8 mouse cellular contexts compared by ENCODE assay signal in the genomic region with DNA sequence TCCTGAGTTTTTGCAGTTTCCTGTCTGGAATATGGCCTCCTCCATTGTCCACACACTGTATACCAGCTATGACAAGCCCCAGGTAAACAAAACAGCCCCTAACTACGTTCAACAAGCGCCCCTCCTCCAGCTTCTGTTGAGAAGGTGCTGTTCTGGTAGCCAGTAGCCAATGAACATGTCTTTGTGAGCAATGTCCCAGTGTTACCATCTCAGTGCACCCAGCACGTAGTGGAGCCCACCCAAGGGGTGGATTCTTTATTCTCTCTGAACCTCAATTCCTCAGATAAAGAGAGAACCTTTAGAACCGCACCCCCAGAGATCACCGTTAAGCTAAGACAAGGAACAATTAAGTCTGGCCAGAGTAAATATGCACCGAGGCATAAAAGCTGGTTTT. TPM values are rescaled to one million over a fixed set of nuclear protein-coding genes. Genes with fewer than 3 reads are reported as not detected.
DNase-seq lines count a peak whose midpoint lies in the region; ATAC-seq and TF ChIP-seq lines count a peak whose summit lies in the region.

No protein-coding gene starts in this region.

- H3K36me3 ChIP-seq in lung, embryonic 14.5 days (ENCODE audit: insufficient read depth), result peaks cover 3% of the 10 kb centered on the region; the same call in 1 of the 2 replicates
- peaks cover 4% of the 10 kb centered on the region; the same call in 1 of the 2 replicates for H3K36me3 ChIP-seq in hindbrain, embryonic 14.5 days (replicated peaks; ENCODE audit: control insufficient read depth, insufficient read depth)
- no peaks in the 10 kb centered on the region for H3K36me3 ChIP-seq in macrophage (ENCODE audit: inconsistent target)

- no peaks in the 10 kb centered on the region for H3K27me3 ChIP-seq in lung, embryonic 14.5 days (ENCODE audit: insufficient read depth, low read length)
- H3K27me3 ChIP-seq in hindbrain, embryonic 14.5 days (ENCODE audit: control insufficient read depth, insufficient read depth, low read length), result no peaks in the 10 kb centered on the region

- peak; percentile 54 for DNase-seq in lung, embryonic 14.5 days
- no peak for DNase-seq in lung, adult 18-20 months
- peak; percentile 35 for DNase-seq in embryo, embryonic 9.5 days (ENCODE audit: extremely low spot score)
- peak; percentile 58 for DNase-seq in hindbrain, embryonic 14.5 days (ENCODE audit: low spot score)
- DNase-seq in adrenal gland, postnatal 10 days, result no peak
- DNase-seq in thymus, postnatal 36 days, result no peak
- DNase-seq in frontal cortex, postnatal 10 days (ENCODE audit: low spot score in 2 of 2), result no peak

- H3K9ac ChIP-seq in lung, embryonic 14.5 days, result peak overlapping the region; percentile 77
- H3K9ac ChIP-seq in hindbrain, embryonic 14.5 days, result peak overlapping the region; percentile 79

- peak overlapping the region; percentile 82 for H3K4me2 ChIP-seq in lung, embryonic 14.5 days
- H3K4me2 ChIP-seq in hindbrain, embryonic 14.5 days (replicated peaks), result peak overlapping the region; percentile 69

- peak overlapping the region; percentile 80 for H3K4me3 ChIP-seq in lung, embryonic 14.5 days (ENCODE audit: low read depth, low read length)
- H3K4me3 ChIP-seq in hindbrain, embryonic 14.5 days (replicated peaks; ENCODE audit: low read length), result peak overlapping the region; percentile 71
- H3K4me3 ChIP-seq in macrophage (ENCODE audit: inconsistent target), result peak overlapping the region; percentile 86

- WGBS in lung, embryonic 14.5 days, result 2% methylated on average over 6 of the region's 6 CpGs
- WGBS in hindbrain, embryonic 14.5 days, result 2% methylated on average over 6 of the region's 6 CpGs
- 25% methylated on average over 6 of the region's 6 CpGs for WGBS in macrophage (ENCODE audit: missing documents)

- peak overlapping the region; percentile 82 for H3K27ac ChIP-seq in lung, embryonic 14.5 days (ENCODE audit: low read depth)
- H3K27ac ChIP-seq in hindbrain, embryonic 14.5 days, result peak overlapping the region; percentile 90
- H3K27ac ChIP-seq in macrophage, result peak overlapping the region; percentile 40

- peaks cover 27% of the 10 kb centered on the region for H3K4me1 ChIP-seq in lung, embryonic 14.5 days (ENCODE audit: insufficient read depth)
- peaks cover 28% of the 10 kb centered on the region for H3K4me1 ChIP-seq in hindbrain, embryonic 14.5 days (replicated peaks; ENCODE audit: control insufficient read depth, insufficient read depth, low read length)

- ATAC-seq in lung, embryonic 14.5 days (ENCODE audit: insufficient read depth), result peak; percentile 32; the same call in 1 of the 2 replicates
- ATAC-seq in hindbrain, embryonic 14.5 days (ENCODE audit: low FRiP score), result peak; percentile 50

- H3K9me3 ChIP-seq in lung, embryonic 14.5 days (ENCODE audit: low read depth, low read length), result no peaks in the 10 kb centered on the region
- H3K9me3 ChIP-seq in hindbrain, embryonic 14.5 days (ENCODE audit: control insufficient read depth, low read length), result no peaks in the 10 kb centered on the region

- no peak for TF ChIP-seq CTCF in lung, embryonic 14.5 days (IDR thresholded peaks at IDR 0.05; ENCODE audit: low read depth)

- peaks cover 55% of the 10 kb centered on the region for H3K79me2 ChIP-seq in macrophage (ENCODE audit: inconsistent target)

RNA-seq across cellular contexts. Expression of a gene that starts 0.8 kb away (rescaled TPM):
- polyA plus RNA-seq in lung, embryonic 14.5 days (2014; fragmentation: Nextera tagmentation; extraction: Ambion mirVana), result 73.2 and 76.8 TPM in 2 replicates
- 33.2 and 44.3 TPM in 2 replicates for polyA plus RNA-seq in hindbrain, embryonic 14.5 days (2014; fragmentation: Nextera tagmentation; extraction: Ambion mirVana)
- total RNA-seq in macrophage (2018; cell fraction: chromatin; rRNA removed), result 100 to 1,000 TPM in 1 of 26 experiments, 10 to 100 TPM in 25; 15.3 to 101 (median 33.9) TPM
- 10 to 100 TPM; 24.5 to 54.4 (median 34.4) TPM for total RNA-seq in macrophage (2018; cell fraction: cytosol; rRNA removed)
- 10 to 100 TPM; 18.7 to 72.0 (median 32.4) TPM for total RNA-seq in macrophage (2018; cell fraction: nucleus; rRNA removed)
- 23.4 to 40.7 TPM (median 33.5 TPM) in 3 replicates for polyA plus RNA-seq in macrophage (2018)
- total RNA-seq in adrenal gland, postnatal 10 days (2021), result 10 to 100 TPM; 21.4 to 28.1 TPM

RNA-seq across cellular contexts. Expression of a gene that starts 38.8 kb away (rescaled TPM):
- 23.1 and 23.2 TPM in 2 replicates for polyA plus RNA-seq in lung, embryonic 14.5 days (2014; fragmentation: Nextera tagmentation; extraction: Ambion mirVana)
- polyA plus RNA-seq in hindbrain, embryonic 14.5 days (2014; fragmentation: Nextera tagmentation; extraction: Ambion mirVana), result 21.1 and 24.4 TPM in 2 replicates
- total RNA-seq in macrophage (2018; cell fraction: chromatin; rRNA removed), result 10 to 100 TPM in 19 of 26 experiments, 1 to 10 TPM in 7; 2.0 to 40.2 (median 24.5) TPM
- 10 to 100 TPM; 24.2 to 38.1 (median 31.8) TPM for total RNA-seq in macrophage (2018; cell fraction: cytosol; rRNA removed)
- 10 to 100 TPM in 24 of 26 experiments, 1 to 10 TPM in 2; 7.7 to 35.1 (median 26.1) TPM for total RNA-seq in macrophage (2018; cell fraction: nucleus; rRNA removed)
- 25.7 to 38.9 TPM (median 27.1 TPM) in 3 replicates for polyA plus RNA-seq in macrophage (2018)
- 10 to 100 TPM; 24.3 to 25.3 TPM for total RNA-seq in adrenal gland, postnatal 10 days (2021)

RNA-seq across cellular contexts. Expression of a gene that starts 46.7 kb away (rescaled TPM):
- 80.8 and 83.1 TPM in 2 replicates for polyA plus RNA-seq in lung, embryonic 14.5 days (2014; fragmentation: Nextera tagmentation; extraction: Ambion mirVana)
- polyA plus RNA-seq in hindbrain, embryonic 14.5 days (2014; fragmentation: Nextera tagmentation; extraction: Ambion mirVana), result 104 and 120 TPM in 2 replicates
- 10 to 100 TPM in 23 of 26 experiments, 1 to 10 TPM in 3; 7.2 to 94.8 (median 32.1) TPM for total RNA-seq in macrophage (2018; cell fraction: chromatin; rRNA removed)
- 10 to 100 TPM; 14.5 to 37.8 (median 27.5) TPM for total RNA-seq in macrophage (2018; cell fraction: cytosol; rRNA removed)
- 10 to 100 TPM; 12.1 to 79.2 (median 27.6) TPM for total RNA-seq in macrophage (2018; cell fraction: nucleus; rRNA removed)
- polyA plus RNA-seq in macrophage (2018), result 22.6 to 24.5 TPM (median 23.1 TPM) in 3 replicates
- 10 to 100 TPM; 41.5 to 43.0 TPM for total RNA-seq in adrenal gland, postnatal 10 days (2021)

RNA-seq across cellular contexts. Expression of a gene that starts 46.8 kb away (rescaled TPM):
- polyA plus RNA-seq in lung, embryonic 14.5 days (2014; fragmentation: Nextera tagmentation; extraction: Ambion mirVana), result 16.5 and 17.5 TPM in 2 replicates
- 10.8 and 11.1 TPM in 2 replicates for polyA plus RNA-seq in hindbrain, embryonic 14.5 days (2014; fragmentation: Nextera tagmentation; extraction: Ambion mirVana)
- 10 to 100 TPM in 1 of 26 experiments, 1 to 10 TPM in 23, under 1 TPM in 2; 0.74 to 12.3 (median 5.6) TPM for total RNA-seq in macrophage (2018; cell fraction: chromatin; rRNA removed)
- 1 to 10 TPM in 25 of 26 experiments, under 1 TPM in 1; 0.81 to 4.1 (median 2.7) TPM for total RNA-seq in macrophage (2018; cell fraction: cytosol; rRNA removed)
- total RNA-seq in macrophage (2018; cell fraction: nucleus; rRNA removed), result 10 to 100 TPM in 1 of 26 experiments, 1 to 10 TPM in 23, under 1 TPM in 2; 0.82 to 11.9 (median 4.6) TPM
- polyA plus RNA-seq in macrophage (2018), result 1.7 to 6.3 TPM (median 2.3 TPM) in 3 replicates
- 10 to 100 TPM; 19.3 to 21.7 TPM for total RNA-seq in adrenal gland, postnatal 10 days (2021)

Comparison
In these comparisons a context has a peak if more than half of its experiments do, and no peak if none do; other contexts are left out.
1. DNase-seq: peak in lung, embryonic 14.5 days (single experiment), embryo, embryonic 9.5 days (single experiment) and hindbrain, embryonic 14.5 days (single experiment); none in lung, adult 18-20 months (0 of 2), adrenal gland, postnatal 10 days (single experiment), thymus, postnatal 36 days (0 of 2) and frontal cortex, postnatal 10 days (0 of 2).
2. H3K27ac ChIP-seq: peak in every context shown above with its lines; median percentile 90 in hindbrain, embryonic 14.5 days; 82 in lung, embryonic 14.5 days; 40 in macrophage.
3. Peak in every context shown above with its lines, with median percentiles within 50 percentile points of each other: H3K4me3 ChIP-seq.